Mouse (Mus musculus): ENCODE results near the gene Olfr971. TPM values are rescaled to one million over a fixed set of nuclear protein-coding genes. Genes with fewer than 3 reads are reported as not detected.
"Not testable (repeated sequence)": the region's sequence is repeated elsewhere in the genome, so short reads cannot be mapped to it uniquely, and the experiment has no call there.

The Olfr971 gene
- not detected for polyA plus RNA-seq (2017; shearing (Covaris generic))

DNA sequence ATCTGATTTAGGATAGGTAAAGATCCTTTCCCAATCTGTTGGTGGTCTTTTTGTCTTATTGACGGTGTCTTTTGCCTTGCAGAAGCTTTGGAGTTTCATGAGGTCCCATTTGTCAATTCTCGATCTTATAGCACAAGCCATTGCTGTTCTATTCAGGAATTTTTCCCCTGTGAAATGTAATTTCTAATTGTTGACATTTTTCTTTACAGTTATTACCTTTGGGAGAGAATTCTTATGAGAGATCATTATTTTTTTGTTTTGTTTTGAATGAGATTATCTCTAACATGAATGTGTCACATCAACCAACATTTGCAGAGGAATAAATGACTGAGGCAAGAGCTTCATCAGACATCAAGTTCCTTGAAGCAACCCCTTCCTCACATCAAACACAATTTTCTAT lies at the start of gene Olfr971:
Gene Olfr971 (plus strand): TSS at position 301 of the 400 bp plus-strand sequence.
- not testable (repeated sequence) for ATAC-seq

DNA sequence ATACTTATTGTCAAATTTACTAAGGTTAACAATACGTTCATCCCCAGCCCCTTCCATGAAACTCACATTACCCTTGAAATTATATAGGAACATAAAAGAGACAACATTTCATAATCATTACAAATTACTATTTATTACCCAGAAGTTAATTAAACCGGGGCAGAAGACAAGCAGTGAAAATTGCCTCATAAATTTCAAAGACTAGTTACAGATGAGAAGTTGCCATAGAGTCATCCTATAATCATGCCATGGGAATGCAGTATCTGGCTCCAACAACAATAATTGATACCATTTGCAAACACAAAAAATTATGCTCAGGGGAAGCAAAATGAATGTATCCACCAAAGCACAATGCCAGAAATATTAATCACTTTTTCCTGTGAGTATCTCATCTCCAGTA lies 46.1 kb upstream of the Olfr971 start, which contains the start of gene Olfr969:
Gene Olfr969 (plus strand): TSS at position 388 of the 400 bp plus-strand sequence.
- no peak for ATAC-seq

DNA sequence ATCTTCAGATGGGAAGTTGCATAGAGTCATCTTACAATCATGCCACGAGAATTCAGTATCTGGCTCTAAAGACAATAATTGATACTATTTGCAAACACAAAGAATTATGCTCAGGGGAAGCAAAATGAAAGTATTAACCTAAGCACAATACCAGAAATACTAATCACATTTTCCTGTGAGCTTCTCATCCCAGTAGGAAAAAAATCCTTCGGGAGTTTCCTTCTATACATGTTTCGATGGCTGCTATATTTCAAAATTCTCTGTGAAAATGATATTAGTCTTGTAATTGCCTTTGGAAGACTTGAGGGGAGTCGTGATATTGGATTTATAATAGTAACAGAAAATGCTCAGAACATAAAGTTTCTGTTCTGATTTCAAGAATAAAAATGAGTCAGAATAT lies 28.1 kb upstream of the Olfr971 start, which contains the start of gene Olfr970:
Gene Olfr970 (plus strand): TSS at position 301 of the 400 bp plus-strand sequence.
- ATAC-seq, result no peak

DNA sequence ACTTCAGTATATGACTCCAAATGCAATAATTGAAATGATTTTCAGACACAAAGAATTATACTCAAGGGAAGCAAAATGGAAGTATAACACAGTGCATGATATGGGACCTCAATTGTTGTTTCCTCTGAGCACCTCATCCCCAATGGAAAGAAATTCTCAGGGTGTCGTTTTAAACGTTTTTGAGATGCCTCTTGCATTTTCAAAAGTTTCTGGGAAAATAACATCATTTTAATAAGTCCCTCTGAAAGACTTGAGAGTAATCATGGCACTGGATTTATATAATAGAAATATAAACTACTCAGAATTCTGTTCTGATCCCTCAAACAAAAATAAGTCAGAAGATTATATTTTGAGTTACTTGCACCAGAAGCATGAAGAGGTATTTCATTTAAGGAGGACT lies 29.4 kb downstream of the Olfr971 start, which contains the start of gene Olfr972:
Gene Olfr972 (plus strand): TSS at position 301 of the 400 bp plus-strand sequence.
- ATAC-seq, result no peak

DNA sequence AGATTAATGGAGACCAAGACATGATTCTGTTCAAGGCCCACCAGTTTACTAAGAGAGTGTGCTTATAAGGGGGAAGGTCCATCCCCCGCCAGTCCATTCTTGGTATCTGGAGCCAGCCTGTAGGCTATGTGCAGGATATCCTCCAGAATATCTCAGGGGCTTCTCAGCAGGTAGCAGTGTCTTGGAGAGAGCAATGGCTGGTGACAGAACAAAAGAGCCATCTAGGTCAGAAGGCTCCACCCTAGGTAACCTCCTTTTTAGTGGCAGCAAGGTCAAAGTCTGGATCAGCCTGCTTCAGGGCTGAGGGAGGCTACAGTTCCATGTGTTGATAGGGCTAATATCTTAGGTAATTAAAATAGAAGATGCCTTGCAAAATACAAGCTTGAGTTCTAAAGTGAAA lies 35.3 kb downstream of the Olfr971 start:
- ATAC-seq, result not testable (repeated sequence)

DNA sequence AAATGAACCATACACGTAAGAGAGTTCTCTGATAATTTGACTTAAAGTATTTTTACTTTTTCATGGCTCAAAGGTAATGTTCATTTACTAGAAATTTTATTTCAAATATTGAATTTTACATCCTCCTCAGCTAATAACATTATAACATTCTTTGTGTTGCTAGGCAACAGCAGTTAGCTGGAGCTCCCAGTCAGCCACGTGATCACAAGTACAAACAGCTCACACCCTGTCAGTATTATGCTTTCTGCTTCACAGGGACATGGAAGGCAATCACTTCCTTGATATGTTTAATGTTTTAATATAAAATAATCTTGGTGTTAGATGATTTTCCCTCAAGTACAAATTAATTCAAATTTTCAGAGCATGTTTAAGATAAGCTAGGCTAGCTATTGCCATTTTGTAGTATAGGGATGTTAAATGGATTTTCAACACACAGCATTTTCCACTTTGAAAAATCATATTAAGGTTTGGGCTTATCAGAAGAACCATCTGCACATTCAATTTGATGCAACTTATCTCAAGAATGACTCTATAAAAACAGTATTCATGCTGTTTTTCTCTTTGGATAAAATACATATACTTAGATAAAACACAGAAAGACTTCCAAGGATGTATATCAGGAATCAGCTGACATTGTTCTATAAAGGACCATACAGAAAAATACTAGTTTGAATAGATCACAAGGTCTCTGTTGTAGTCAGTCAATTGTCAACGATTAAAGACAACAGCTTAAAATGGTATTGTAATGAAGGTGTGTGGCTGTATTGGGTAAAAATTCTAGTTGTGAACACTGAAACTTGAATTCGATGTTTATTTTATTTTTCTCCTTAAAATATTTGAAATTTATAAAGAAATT lies 41.1 kb downstream of the Olfr971 start:
- ATAC-seq, result not testable (repeated sequence)

Other genes starting within 250 kb of the Olfr971 start
- not detected for gene AW551984, start 232.5 kb upstream of the Olfr971 start, polyA plus RNA-seq (2017; shearing (Covaris generic))
- not detected for gene Olfr148, start 226.2 kb upstream of the Olfr971 start, polyA plus RNA-seq (2017; shearing (Covaris generic))
- gene Olfr960, start 215.5 kb upstream of the Olfr971 start, polyA plus RNA-seq (2017; shearing (Covaris generic)), result not detected
- gene Olfr961, start 191.8 kb upstream of the Olfr971 start, polyA plus RNA-seq (2017; shearing (Covaris generic)), result not detected
- not detected for gene Olfr963, start 169.7 kb upstream of the Olfr971 start, polyA plus RNA-seq (2017; shearing (Covaris generic))
- not detected for gene Olfr149, start 129.8 kb upstream of the Olfr971 start, polyA plus RNA-seq (2017; shearing (Covaris generic))
- not detected for gene Olfr965, start 125.5 kb upstream of the Olfr971 start, polyA plus RNA-seq (2017; shearing (Covaris generic))
- gene Olfr150, start 105.9 kb upstream of the Olfr971 start, polyA plus RNA-seq (2017; shearing (Covaris generic)), result not detected
- not detected for gene Olfr967, start 90.6 kb upstream of the Olfr971 start, polyA plus RNA-seq (2017; shearing (Covaris generic))
- gene Olfr968, start 53.6 kb upstream of the Olfr971 start, polyA plus RNA-seq (2017; shearing (Covaris generic)), result not detected
- not detected for gene Olfr969, start 45.9 kb upstream of the Olfr971 start, polyA plus RNA-seq (2017; shearing (Covaris generic))
- not detected for gene Olfr970, start 28.0 kb upstream of the Olfr971 start, polyA plus RNA-seq (2017; shearing (Covaris generic))
- gene Olfr972, start 29.5 kb downstream of the Olfr971 start, polyA plus RNA-seq (2017; shearing (Covaris generic)), result not detected
- gene Olfr229, start 70.5 kb downstream of the Olfr971 start, polyA plus RNA-seq (2017; shearing (Covaris generic)), result not detected
- gene Olfr974, start 100.6 kb downstream of the Olfr971 start, polyA plus RNA-seq (2017; shearing (Covaris generic)), result under 1 TPM in 1 of 3 experiments, not detected in 2; 0.21 TPM
- not detected for gene Olfr975, start 115.2 kb downstream of the Olfr971 start, polyA plus RNA-seq (2017; shearing (Covaris generic))
- not detected for gene Olfr976, start 124.3 kb downstream of the Olfr971 start, polyA plus RNA-seq (2017; shearing (Covaris generic))
- not detected for gene Olfr978, start 155.2 kb downstream of the Olfr971 start, polyA plus RNA-seq (2017; shearing (Covaris generic))
- not detected for gene Olfr979, start 166.6 kb downstream of the Olfr971 start, polyA plus RNA-seq (2017; shearing (Covaris generic))
- gene Olfr980, start 172.7 kb downstream of the Olfr971 start, polyA plus RNA-seq (2017; shearing (Covaris generic)), result not detected
- gene Olfr981, start 184.6 kb downstream of the Olfr971 start, polyA plus RNA-seq (2017; shearing (Covaris generic)), result not detected
- not detected for gene Olfr982, start 237.0 kb downstream of the Olfr971 start, polyA plus RNA-seq (2017; shearing (Covaris generic))